Mouse (Mus musculus) ovary, adult 18-20 months (tissue): ENCODE measurements at regions not wholly inside any gene's neighbourhood (a gene's known extent, or its start where the extent isn't known, plus 50 kb on each side); places are given as distances from the start of the nearest gene placed in this dataset.

Experiments
- DNase-seq: peaks from one replicate; pipeline ENCODE4 v3.0.0; 2022; ENCODE audit warnings: low spot score, mixed read lengths

DNA sequence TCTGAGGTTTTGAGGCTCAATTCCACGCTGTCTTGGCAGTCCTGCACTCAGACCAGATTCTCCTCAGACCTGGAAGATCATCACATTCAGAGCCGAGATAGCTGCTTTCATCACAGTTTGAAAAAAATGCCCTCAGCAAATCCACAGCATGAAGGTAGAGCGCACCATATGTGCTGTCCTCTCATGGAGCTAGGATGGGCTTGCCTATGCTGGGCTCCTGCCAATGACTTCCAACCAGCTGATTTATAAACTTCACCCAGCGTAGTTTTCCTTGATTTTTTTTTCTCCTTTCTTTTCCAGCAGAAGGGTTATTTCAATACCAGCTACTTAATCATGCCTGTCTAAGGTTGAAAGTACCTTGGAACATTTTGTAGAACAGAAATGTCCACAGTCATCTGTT, 115.0 kb upstream of the Ccdc54 start:
- no peak for DNase-seq

GRCm38 (mm10) chr16:50700811-50701517, 110.0 kb upstream of the Ccdc54 start:
- no peak for DNase-seq

- DNase-seq, result no peak
These were observed 109.2 kb upstream of the Ccdc54 start for GRCm38 (mm10) chr16:50700123-50700522.

DNA sequence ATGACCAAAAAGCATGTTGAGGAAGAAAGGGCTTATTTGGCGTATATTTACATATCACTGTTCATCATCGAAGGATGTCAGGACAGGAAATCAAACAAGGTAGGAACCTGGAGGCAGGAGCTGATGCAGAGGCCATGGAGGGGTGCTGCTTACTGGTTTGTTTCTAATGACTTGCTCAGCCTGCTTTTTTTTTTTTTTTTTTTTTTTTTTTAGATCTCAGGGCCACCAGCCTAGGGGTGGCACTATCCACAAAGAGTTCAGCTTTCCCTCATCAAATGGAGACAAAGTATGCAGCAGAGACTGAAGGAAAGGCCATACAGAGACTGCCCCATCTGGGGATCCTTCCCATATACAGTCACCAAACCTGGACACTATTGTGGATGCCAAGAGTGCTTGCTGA, 106.8 kb upstream of the Ccdc54 start:
- no peak for DNase-seq

DNA sequence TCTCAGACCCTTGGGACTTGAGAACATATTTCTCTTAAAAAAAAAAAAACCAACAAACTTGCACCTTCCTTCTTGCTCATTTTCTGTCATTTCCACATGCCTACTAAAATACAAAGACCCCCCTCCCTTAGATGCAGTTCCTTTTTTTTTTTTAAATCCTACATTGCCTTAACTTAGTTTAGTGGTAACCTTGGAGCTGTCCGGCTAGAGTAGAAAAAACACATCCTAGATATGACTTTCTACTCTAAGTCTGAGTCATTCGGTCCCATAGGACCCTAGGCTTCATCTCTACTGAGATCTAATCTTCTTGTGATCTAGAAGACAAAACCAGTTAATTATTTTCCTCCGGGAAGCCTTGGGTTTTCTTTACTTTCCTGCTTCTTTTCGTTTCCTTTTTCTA, 105.1 kb upstream of the Ccdc54 start:
- DNase-seq, result no peak

GRCm38 (mm10) chr16:50694045-50694444, 103.1 kb upstream of the Ccdc54 start:
- DNase-seq, result no peak

DNA sequence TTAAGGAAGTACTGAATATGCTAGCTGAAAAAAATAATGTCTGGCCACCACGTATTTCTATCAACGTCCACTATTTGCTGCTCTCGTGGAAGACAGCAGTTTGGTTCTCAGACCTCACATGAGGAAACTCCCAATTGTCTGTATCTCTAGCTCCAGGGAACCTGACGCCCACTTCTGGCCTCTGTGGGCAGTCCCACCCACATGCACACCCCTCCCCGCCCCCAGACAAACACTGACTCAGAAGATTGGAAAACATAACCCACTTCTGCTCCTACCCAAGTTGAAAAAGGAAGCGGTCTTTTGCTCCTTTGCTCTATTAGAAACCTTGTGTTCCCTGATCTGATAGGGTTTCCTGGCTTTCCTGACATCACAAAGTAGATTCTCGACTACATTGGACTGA, 99.9 kb upstream of the Ccdc54 start:
- no peak for DNase-seq

GRCm38 (mm10) chr16:50689525-50689924, 98.6 kb upstream of the Ccdc54 start:
- no peak for DNase-seq

DNA sequence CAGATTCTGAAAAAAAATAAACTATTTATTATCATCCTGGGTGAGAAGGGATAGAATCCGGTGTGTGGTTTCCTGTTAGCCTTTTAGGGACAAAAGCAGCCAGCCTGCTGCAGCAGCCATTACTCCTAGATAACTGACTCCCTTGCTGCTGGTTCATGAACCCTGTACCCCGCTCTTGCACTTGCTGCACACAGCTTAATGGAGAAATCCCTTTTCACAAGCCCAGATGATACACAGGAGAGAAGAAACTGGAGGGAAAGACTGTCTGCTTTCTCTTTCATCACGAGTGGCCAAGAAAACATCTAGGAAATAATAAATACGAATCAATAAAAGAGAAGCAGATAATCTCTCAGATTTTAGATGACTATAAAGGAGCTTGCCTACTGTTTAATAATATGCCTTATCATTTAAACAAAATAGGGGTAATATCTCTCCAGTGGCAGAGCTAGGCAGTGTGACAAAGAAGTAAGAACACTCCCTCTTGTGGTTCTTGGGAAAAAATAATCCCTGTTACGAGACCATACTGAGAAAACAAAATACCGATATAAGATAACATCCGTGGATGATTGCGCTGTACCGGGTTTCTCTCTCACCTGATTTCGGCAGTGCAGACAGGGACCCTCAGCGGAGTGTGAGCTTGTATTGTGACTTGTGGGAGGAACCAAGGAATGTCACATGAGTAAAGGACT, 98.0 kb upstream of the Ccdc54 start:
- no peak for DNase-seq

DNA sequence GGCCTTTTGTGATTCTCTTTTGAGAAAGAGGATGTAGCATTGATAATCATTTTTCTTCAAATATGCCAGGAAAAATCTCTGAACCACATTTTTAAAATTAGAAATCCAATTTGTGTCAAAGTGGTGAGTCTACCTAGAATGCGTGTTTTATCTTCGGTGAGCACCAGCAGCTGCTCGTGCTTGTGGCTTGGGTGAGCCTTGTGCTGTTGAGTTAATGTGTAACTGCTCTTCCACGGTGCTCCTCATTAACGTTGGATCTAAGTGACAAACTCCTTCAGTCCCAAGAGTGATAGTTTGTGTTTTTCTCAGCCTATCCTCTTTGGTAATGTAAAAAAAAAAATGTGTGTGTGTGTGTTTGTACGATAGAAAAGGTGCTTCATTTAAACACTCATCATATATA, 88.7 kb upstream of the Ccdc54 start:
- DNase-seq, result no peak

DNA sequence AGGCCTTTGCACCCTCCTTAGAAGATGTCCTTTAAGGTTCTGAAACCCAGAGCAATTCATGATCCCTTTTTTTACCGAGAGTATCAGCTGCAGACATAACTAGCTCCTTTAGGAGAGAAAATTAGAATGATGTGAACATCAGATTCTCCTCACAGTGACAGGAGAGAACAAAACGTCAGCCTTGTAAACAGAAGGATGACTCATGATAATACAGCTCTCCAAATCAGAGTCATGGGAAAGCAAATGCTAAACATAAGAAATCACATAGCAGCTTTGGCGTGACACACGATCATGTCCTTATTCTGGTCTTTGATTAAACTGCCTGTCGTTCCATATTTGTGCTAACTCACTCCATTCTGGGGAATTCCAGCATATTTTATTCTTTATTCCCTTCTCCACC, 82.4 kb upstream of the Ccdc54 start:
- no peak for DNase-seq

GRCm38 (mm10) chr16:50672713-50673112, 81.8 kb upstream of the Ccdc54 start:
- no peak for DNase-seq

- no peak for DNase-seq
These were observed 80.2 kb upstream of the Ccdc54 start for GRCm38 (mm10) chr16:50671170-50671569.

- no peak for DNase-seq
These were observed 73.3 kb upstream of the Ccdc54 start for GRCm38 (mm10) chr16:50664240-50664639.
